Mouse (Mus musculus): ENCODE results near the gene Slc38a6.

DNA sequence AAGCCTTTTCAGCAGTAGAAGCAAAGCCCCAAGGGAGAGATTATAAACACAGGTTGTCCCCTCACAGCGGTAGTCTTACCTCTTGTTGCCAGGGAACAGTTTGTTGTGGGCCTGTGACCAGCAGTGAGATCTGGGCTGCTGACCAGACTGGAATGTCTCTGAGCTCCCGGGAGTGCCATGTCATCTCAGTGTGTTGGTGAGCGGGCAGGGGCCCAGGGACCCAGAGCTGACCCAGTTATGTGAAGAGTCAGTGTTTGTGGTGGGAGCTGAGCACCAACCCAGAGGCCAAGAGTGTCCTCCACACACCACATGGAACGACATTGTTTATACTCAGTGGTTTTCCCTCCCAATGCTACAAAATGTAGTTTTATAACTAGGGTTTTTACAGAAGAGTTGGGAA, 112.8 kb downstream of the Slc38a6 start:
- TF ChIP-seq CTCF (IDR thresholded peaks at IDR 0.05; ENCODE audit: low read depth, low read length) (no peak), POLR2A (IDR thresholded peaks at IDR 0.05; ENCODE audit: extremely low read depth, insufficient read depth, low read length) (no peak)

Measured in liver, adult 2 months (tissue).